Mouse (Mus musculus) CH12.LX (cell line): ENCODE data around the gene Etl4.

Source experiments
- CTCF ChIP-seq, 2 experiments: IDR thresholded peaks in 1 of 2; conservative IDR thresholded peaks in 1 of 2; 2 replicates each; pipeline ENCODE4 v1.5.1; 2011 to 2012; ENCODE audit warnings: low read depth in 2 of 2, low read length in 2 of 2, improper control_type of control experiment in 1 of 2, inconsistent platforms in 1 of 2, mild to moderate bottlenecking in 1 of 2, moderate library complexity in 1 of 2
- POLR2A ChIP-seq: IDR thresholded peaks from 2 replicates; pipeline ENCODE4 v1.6.1; 2011; ENCODE audit warnings: low read depth, mild to moderate bottlenecking, improper control_type of control experiment, low read length

GRCm38 (mm10) chr2:20736324-20737015 lies 826.9 kb downstream of the Etl4 start:
- TF ChIP-seq CTCF (conservative IDR thresholded peaks at IDR 0.05 in 1 of 2, IDR thresholded peaks at IDR 0.05 in 1 of 2; ENCODE audit: low read depth in 2 of 2, low read length in 2 of 2) = no peak
- no peak for TF ChIP-seq POLR2A
